Mouse (Mus musculus): ENCODE measurements at regions not wholly inside any gene's neighbourhood (a gene's known extent, or its start where the extent isn't known, plus 50 kb on each side); places are given as distances from the start of the nearest gene placed in this dataset.

- TF ChIP-seq POLR2A (IDR thresholded peaks at IDR 0.05; ENCODE audit: borderline replicate concordance, control insufficient read depth, low read depth, low read length), result no peak
- whole genome bisulfite sequencing, result 74% methylated on average over 6 of the region's 6 CpGs
- H3K4me3 ChIP-seq (replicated peaks; ENCODE audit: control insufficient read depth, low read depth, low read length), result no peak overlapping the region
These were observed 264.5 kb downstream of the Matn1 start for GRCm38 (mm10) chr4:131208637-131209036.

DNA sequence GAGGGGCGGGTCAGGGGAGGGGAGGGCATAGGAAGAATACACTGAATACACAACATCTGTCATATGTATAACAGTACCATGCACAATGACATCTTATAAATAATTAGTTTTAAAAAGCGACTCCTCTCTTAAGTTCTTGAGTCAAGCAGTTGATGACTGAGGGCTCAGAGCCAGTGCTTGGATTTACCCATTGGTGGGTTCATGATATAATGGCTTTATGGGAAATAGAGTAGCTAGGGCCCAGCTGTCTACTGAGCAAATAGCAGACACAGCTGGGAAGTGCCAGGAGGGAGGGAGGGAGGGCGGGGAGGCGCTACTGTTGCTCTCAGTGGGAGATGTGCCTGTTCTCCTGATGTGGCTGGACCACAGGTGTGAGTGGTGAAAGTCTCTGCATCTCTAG, 268.5 kb downstream of the Matn1 start:
- WGBS, result 60% methylated on average over 4 of the region's 4 CpGs
- no peaks in the 10 kb centered on the region for H3K4me1 ChIP-seq (ENCODE audit: control insufficient read depth, insufficient read depth, low read length)
- H3K27ac ChIP-seq (ENCODE audit: control insufficient read depth, insufficient read depth, low read depth, low read length, poor library complexity), result no peak overlapping the region
- H3K4me3 ChIP-seq (replicated peaks; ENCODE audit: control insufficient read depth, low read depth, low read length), result no peak overlapping the region
- TF ChIP-seq CTCF (IDR thresholded peaks at IDR 0.05; ENCODE audit: control insufficient read depth, insufficient read depth, low read length), result no peak
- no peak for TF ChIP-seq POLR2A (IDR thresholded peaks at IDR 0.05; ENCODE audit: borderline replicate concordance, control insufficient read depth, low read depth, low read length)

More at GRCm38 (mm10) chr4:131208637-131209036, 264.5 kb downstream of the Matn1 start:
- Histone ChIP-seq H3K27ac (ENCODE audit: control insufficient read depth, insufficient read depth, low read depth, low read length, poor library complexity) (no peak overlapping the region), H3K4me1 (ENCODE audit: control insufficient read depth, insufficient read depth, low read length) (no peaks in the 10 kb centered on the region)

GRCm38 (mm10) chr4:131215682-131216081, 271.5 kb downstream of the Matn1 start:
- TF ChIP-seq CTCF (IDR thresholded peaks at IDR 0.05; ENCODE audit: control insufficient read depth, insufficient read depth, low read length), result no peak
- TF ChIP-seq POLR2A (IDR thresholded peaks at IDR 0.05; ENCODE audit: borderline replicate concordance, control insufficient read depth, low read depth, low read length), result no peak
- 74% methylated on average over 11 of the region's 11 CpGs for WGBS
- Histone ChIP-seq H3K4me3 (replicated peaks; ENCODE audit: control insufficient read depth, low read depth, low read length) (no peak overlapping the region), H3K27ac (ENCODE audit: control insufficient read depth, insufficient read depth, low read depth, low read length, poor library complexity) (no peak overlapping the region), H3K4me1 (ENCODE audit: control insufficient read depth, insufficient read depth, low read length) (no peaks in the 10 kb centered on the region)

DNA sequence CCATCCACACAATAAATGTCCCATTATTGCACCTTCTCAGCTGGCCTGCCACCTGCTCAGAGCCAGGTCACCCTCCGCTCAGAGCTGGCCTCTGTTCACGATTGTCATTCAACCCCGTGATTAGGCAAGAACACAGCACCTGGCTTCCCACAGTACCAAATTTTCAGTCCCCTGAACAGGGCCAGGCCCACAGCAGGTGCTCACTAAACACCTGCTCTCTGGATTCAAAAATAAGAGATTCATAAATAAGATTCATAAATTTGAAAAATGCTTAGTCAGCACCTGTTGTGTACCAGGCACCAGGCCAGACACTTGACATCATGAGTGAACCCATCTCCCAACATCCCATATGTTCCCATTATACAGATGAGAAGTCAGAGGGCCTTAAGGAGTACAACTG, 272.2 kb downstream of the Matn1 start:
- 78% methylated on average over 3 of the region's 3 CpGs for WGBS
- no peaks in the 10 kb centered on the region for H3K4me1 ChIP-seq (ENCODE audit: control insufficient read depth, insufficient read depth, low read length)
- H3K27ac ChIP-seq (ENCODE audit: control insufficient read depth, insufficient read depth, low read depth, low read length, poor library complexity), result no peak overlapping the region
- H3K4me3 ChIP-seq (replicated peaks; ENCODE audit: control insufficient read depth, low read depth, low read length), result no peak overlapping the region
- no peak for TF ChIP-seq CTCF (IDR thresholded peaks at IDR 0.05; ENCODE audit: control insufficient read depth, insufficient read depth, low read length)
- TF ChIP-seq POLR2A (IDR thresholded peaks at IDR 0.05; ENCODE audit: borderline replicate concordance, control insufficient read depth, low read depth, low read length), result no peak

DNA sequence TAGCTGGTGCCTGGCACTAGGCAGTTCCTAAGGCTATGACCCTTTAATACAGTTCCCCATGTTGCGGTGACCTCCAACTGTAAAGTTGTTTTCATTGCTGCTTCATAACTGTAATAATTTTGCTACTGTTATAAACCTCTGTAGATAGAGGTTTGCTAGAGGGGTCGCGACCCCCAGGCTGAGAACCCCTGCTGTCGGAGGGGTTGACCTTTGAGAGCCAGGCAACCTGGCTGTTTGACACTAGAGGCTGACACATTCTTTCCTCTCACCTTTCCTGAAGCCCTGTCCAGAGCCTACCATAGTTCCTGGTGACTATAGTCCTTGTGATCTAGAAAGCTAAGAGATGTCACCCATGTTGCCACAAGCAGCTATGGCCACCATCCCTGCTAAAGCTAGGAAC, 272.9 kb downstream of the Matn1 start:
- Histone ChIP-seq H3K4me1 (ENCODE audit: control insufficient read depth, insufficient read depth, low read length) (no peaks in the 10 kb centered on the region), H3K27ac (ENCODE audit: control insufficient read depth, insufficient read depth, low read depth, low read length, poor library complexity) (no peak overlapping the region), H3K4me3 (replicated peaks; ENCODE audit: control insufficient read depth, low read depth, low read length) (no peak overlapping the region)
- WGBS, result 87% methylated on average over 4 of the region's 4 CpGs
- TF ChIP-seq POLR2A (IDR thresholded peaks at IDR 0.05; ENCODE audit: borderline replicate concordance, control insufficient read depth, low read depth, low read length), result no peak
- no peak for TF ChIP-seq CTCF (IDR thresholded peaks at IDR 0.05; ENCODE audit: control insufficient read depth, insufficient read depth, low read length)

DNA sequence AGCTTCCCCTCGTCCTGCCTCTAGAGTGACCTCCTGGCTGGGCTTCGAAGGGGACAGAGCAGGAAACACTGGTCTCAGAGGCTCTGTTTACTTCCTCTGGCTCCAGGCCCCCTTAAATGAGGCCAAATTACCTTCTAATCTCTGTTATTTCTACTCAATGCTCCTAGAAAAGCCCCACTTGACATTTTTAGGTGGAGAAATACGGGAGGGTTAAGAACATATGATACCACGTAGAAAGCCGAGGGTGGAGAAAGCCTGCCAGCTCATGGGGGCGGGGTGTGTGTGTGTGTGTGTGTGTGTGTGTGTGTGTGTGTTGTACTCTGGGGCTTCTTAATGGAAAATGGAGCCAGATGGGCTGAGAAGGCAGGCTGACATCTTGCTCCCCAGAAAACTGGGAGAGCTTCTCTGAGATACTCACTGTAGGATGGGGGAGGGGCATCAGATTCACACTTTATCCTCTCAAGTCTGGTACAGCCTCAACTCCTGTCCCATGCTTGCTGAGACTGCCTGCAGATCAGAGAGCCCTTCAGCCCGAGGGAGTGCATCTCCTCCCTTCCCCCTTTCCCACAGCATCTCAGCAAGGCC, 273.5 kb downstream of the Matn1 start:
- H3K4me1 ChIP-seq (ENCODE audit: control insufficient read depth, insufficient read depth, low read length), result no peaks in the 10 kb centered on the region
- TF ChIP-seq CTCF (IDR thresholded peaks at IDR 0.05; ENCODE audit: control insufficient read depth, insufficient read depth, low read length), result no peak
- no peak for TF ChIP-seq POLR2A (IDR thresholded peaks at IDR 0.05; ENCODE audit: borderline replicate concordance, control insufficient read depth, low read depth, low read length)
- H3K4me3 ChIP-seq (replicated peaks; ENCODE audit: control insufficient read depth, low read depth, low read length), result no peak overlapping the region
- no peak overlapping the region for H3K27ac ChIP-seq (ENCODE audit: control insufficient read depth, insufficient read depth, low read depth, low read length, poor library complexity)
- WGBS, result 28% methylated on average over 7 of the region's 7 CpGs

GRCm38 (mm10) chr4:131220966-131221365, 276.8 kb downstream of the Matn1 start:
- TF ChIP-seq CTCF (IDR thresholded peaks at IDR 0.05; ENCODE audit: control insufficient read depth, insufficient read depth, low read length) (no peak), POLR2A (IDR thresholded peaks at IDR 0.05; ENCODE audit: borderline replicate concordance, control insufficient read depth, low read depth, low read length) (no peak)
- H3K4me1 ChIP-seq (ENCODE audit: control insufficient read depth, insufficient read depth, low read length), result no peaks in the 10 kb centered on the region
- WGBS, result 83% methylated on average over 10 of the region's 10 CpGs
- no peak overlapping the region for H3K4me3 ChIP-seq (replicated peaks; ENCODE audit: control insufficient read depth, low read depth, low read length)
- H3K27ac ChIP-seq (ENCODE audit: control insufficient read depth, insufficient read depth, low read depth, low read length, poor library complexity), result no peak overlapping the region

DNA sequence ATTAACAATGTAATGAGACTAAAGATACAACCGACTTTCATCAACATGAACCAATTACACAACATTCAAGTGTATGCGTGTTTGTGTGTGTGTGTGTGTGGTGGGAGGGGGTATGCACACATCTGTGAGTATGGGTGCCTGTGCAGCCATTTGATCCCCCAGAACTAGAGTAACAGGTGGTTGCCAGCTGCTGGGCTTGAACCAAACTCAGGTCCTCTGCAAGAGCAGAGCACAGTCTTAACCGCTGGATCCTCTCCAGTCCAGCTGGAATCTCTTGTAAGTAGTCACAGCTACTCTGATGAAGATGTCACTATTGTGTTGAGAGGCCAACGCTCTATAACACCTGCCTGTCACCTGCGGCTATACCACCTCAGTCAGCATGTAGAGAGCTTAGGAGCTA, 286.2 kb downstream of the Matn1 start:
- Histone ChIP-seq H3K4me3 (replicated peaks; ENCODE audit: control insufficient read depth, low read depth, low read length) (no peak overlapping the region), H3K27ac (ENCODE audit: control insufficient read depth, insufficient read depth, low read depth, low read length, poor library complexity) (no peak overlapping the region), H3K4me1 (ENCODE audit: control insufficient read depth, insufficient read depth, low read length) (no peaks in the 10 kb centered on the region)
- TF ChIP-seq POLR2A (IDR thresholded peaks at IDR 0.05; ENCODE audit: borderline replicate concordance, control insufficient read depth, low read depth, low read length) (no peak), CTCF (IDR thresholded peaks at IDR 0.05; ENCODE audit: control insufficient read depth, insufficient read depth, low read length) (no peak)
- WGBS, result 90% methylated on average over 5 of the region's 5 CpGs

GRCm38 (mm10) chr4:131236611-131237031, 292.4 kb downstream of the Matn1 start:
- TF ChIP-seq CTCF (IDR thresholded peaks at IDR 0.05; ENCODE audit: control insufficient read depth, insufficient read depth, low read length) (no peak), POLR2A (IDR thresholded peaks at IDR 0.05; ENCODE audit: borderline replicate concordance, control insufficient read depth, low read depth, low read length) (no peak)
- no peaks in the 10 kb centered on the region for H3K4me1 ChIP-seq (ENCODE audit: control insufficient read depth, insufficient read depth, low read length)
- 56% methylated on average over 4 of the region's 4 CpGs for WGBS
- no peak overlapping the region for H3K4me3 ChIP-seq (replicated peaks; ENCODE audit: control insufficient read depth, low read depth, low read length)
- H3K27ac ChIP-seq (ENCODE audit: control insufficient read depth, insufficient read depth, low read depth, low read length, poor library complexity), result no peak overlapping the region

All from bone marrow, adult 2 months (tissue).